Mouse (Mus musculus): Measurements from ENCODE around the gene Wipi2. TPM values are rescaled to one million over a fixed set of nuclear protein-coding genes. Genes with fewer than 3 reads are reported as not detected.
A peak's percentile ranks its signal among the peaks of the same experiment; 100 is the strongest.

Gene Wipi2
- polyA plus RNA-seq, 1 experiment, result 32.1 TPM

DNA sequence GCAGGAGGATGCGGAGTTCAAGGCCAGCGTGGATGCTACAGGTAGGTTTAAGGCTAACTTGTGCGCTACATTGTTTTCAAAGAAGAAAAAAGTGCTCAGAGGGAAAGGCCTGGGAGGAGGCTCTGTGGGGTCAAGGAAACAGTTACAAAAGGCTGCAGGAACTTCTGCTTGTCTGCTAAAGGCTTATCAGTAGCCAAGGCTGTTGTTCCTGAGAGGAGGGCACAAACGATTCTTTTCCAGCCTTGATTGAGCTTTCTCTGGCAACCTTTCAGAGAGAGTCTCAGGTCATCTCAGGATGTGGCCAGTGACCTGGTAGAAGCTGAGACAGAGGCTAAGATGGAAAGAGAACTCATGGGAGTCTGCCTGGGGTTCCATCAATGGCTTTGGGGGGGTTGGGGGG, 11.9 kb upstream of the Wipi2 start:
- 68% methylated on average over 4 of the region's 4 CpGs for WGBS
- no peak for DNase-seq (ENCODE audit: low read depth in 1 of 2, low spot score in 2 of 2)
- H3K27ac ChIP-seq (ENCODE audit: insufficient read depth, low read length), result no peak overlapping the region
- TF ChIP-seq POLR2A (IDR thresholded peaks at IDR 0.05; ENCODE audit: low read depth, low read length), result no peak
- TF ChIP-seq CTCF (IDR thresholded peaks at IDR 0.05; ENCODE audit: extremely low read depth, insufficient read depth, insufficient read length, insufficient replicate concordance), result no peak
- H3K4me1 ChIP-seq (ENCODE audit: control insufficient read depth, insufficient read depth, insufficient read length), result no peaks in the 10 kb centered on the region
- H3K36me3 ChIP-seq (ENCODE audit: control insufficient read depth, insufficient read depth, low read length), result no peaks in the 10 kb centered on the region
- H3K27me3 ChIP-seq (ENCODE audit: control insufficient read depth, insufficient read depth, low read length), result peaks cover 2% of the 10 kb centered on the region; the same call in 1 of the 2 replicates
- no peak overlapping the region for H3K4me3 ChIP-seq (ENCODE audit: extremely low read depth, insufficient read depth, insufficient read length)

DNA sequence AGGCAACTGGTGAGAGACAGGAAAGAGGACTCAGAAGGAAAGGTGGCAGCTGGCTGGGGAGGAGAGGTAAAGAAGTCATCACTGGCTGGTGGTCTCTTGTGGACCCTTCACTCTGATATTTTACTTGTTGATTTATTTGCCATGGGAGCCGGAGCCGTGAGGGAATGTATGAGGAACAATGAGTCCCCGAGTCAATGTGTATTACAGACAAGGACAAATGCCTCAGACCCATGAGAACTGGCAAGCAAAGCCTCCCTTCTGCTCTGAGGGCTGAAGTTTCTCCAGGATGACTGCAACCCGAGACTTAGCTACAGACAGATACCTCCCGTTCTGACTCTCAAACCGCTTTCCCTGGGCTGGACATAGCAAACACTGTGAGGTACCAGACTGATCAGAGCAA, 11.2 kb upstream of the Wipi2 start:
- WGBS, result 47% methylated on average over 6 of the region's 6 CpGs
- TF ChIP-seq CTCF (IDR thresholded peaks at IDR 0.05; ENCODE audit: extremely low read depth, insufficient read depth, insufficient read length, insufficient replicate concordance) (no peak), POLR2A (IDR thresholded peaks at IDR 0.05; ENCODE audit: low read depth, low read length) (no peak)
- no peaks in the 10 kb centered on the region for H3K36me3 ChIP-seq (ENCODE audit: control insufficient read depth, insufficient read depth, low read length)

DNA sequence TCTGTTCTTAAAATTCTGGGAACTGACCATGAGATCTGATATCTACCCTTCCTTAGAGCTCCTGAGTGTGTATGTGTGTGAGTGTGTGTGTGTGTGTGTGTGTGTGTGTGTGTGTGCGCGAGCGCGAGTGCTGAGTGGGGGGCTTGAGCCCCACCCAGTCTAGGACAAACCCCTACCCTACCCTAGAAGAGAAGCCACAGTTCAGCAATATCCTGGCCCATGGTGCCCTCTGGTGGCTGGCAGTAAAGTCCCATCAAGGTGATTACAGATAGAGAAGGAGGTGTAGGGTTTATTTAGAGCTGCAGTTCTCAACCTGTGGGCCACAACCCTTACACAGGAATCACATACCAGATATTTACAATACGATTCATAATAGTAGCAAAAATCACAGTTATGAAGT, 7.6 kb upstream of the Wipi2 start:
- TF ChIP-seq CTCF (IDR thresholded peaks at IDR 0.05; ENCODE audit: extremely low read depth, insufficient read depth, insufficient read length, insufficient replicate concordance) (peak; percentile 36; the same call in 1 of the 2 replicates), POLR2A (IDR thresholded peaks at IDR 0.05; ENCODE audit: low read depth, low read length) (no peak)

More for the DNA sequence above, 11.2 kb upstream of the Wipi2 start:
- no peak for DNase-seq (ENCODE audit: low read depth in 1 of 2, low spot score in 2 of 2)
- peaks cover 2% of the 10 kb centered on the region; the same call in 1 of the 2 replicates for H3K27me3 ChIP-seq (ENCODE audit: control insufficient read depth, insufficient read depth, low read length)
- no peak overlapping the region for H3K27ac ChIP-seq (ENCODE audit: insufficient read depth, low read length)
- no peak overlapping the region for H3K4me3 ChIP-seq (ENCODE audit: extremely low read depth, insufficient read depth, insufficient read length)
- no peaks in the 10 kb centered on the region for H3K4me1 ChIP-seq (ENCODE audit: control insufficient read depth, insufficient read depth, insufficient read length)

DNA sequence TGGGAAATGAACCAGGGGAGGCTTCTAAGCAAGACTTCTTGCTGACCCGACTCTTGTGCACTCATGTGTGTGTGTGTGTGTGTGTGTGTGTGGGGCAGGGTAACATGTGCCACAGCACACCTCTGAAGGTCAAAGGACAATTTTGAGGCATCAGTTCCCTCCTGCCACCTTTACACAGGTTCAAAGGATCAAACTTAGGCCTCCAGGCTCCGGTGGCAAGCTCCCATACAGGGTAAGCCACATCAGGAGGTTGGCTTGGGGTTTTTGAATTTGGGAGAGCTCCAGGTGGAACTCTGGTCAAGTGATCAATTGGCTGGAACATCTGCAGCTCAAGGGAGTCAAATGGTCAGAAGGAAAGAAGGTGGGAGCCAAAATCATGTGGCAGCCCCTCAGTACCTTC, 6.1 kb upstream of the Wipi2 start:
- no peaks in the 10 kb centered on the region for H3K36me3 ChIP-seq (ENCODE audit: control insufficient read depth, insufficient read depth, low read length)
- no peak overlapping the region for H3K27ac ChIP-seq (ENCODE audit: insufficient read depth, low read length)
- H3K4me1 ChIP-seq (ENCODE audit: control insufficient read depth, insufficient read depth, insufficient read length), result no peaks in the 10 kb centered on the region
- H3K4me3 ChIP-seq (ENCODE audit: extremely low read depth, insufficient read depth, insufficient read length), result no peak overlapping the region
- 62% methylated on average over 2 of the region's 2 CpGs for WGBS
- no peak for DNase-seq (ENCODE audit: low read depth in 1 of 2, low spot score in 2 of 2)
- no peak for TF ChIP-seq POLR2A (IDR thresholded peaks at IDR 0.05; ENCODE audit: low read depth, low read length)
- no peak for TF ChIP-seq CTCF (IDR thresholded peaks at IDR 0.05; ENCODE audit: extremely low read depth, insufficient read depth, insufficient read length, insufficient replicate concordance)
- H3K27me3 ChIP-seq (ENCODE audit: control insufficient read depth, insufficient read depth, low read length), result peaks cover 4% of the 10 kb centered on the region

More for the DNA sequence above, 7.6 kb upstream of the Wipi2 start:
- no peaks in the 10 kb centered on the region for H3K36me3 ChIP-seq (ENCODE audit: control insufficient read depth, insufficient read depth, low read length)
- 10% methylated on average over 5 of the region's 5 CpGs for WGBS
- H3K4me1 ChIP-seq (ENCODE audit: control insufficient read depth, insufficient read depth, insufficient read length), result no peaks in the 10 kb centered on the region
- peaks cover 2% of the 10 kb centered on the region; the same call in 1 of the 2 replicates for H3K27me3 ChIP-seq (ENCODE audit: control insufficient read depth, insufficient read depth, low read length)
- H3K27ac ChIP-seq (ENCODE audit: insufficient read depth, low read length), result no peak overlapping the region
- peak in 1 of 2 experiments; percentile 20 for DNase-seq (ENCODE audit: low read depth in 1 of 2, low spot score in 2 of 2)
- H3K4me3 ChIP-seq (ENCODE audit: extremely low read depth, insufficient read depth, insufficient read length), result no peak overlapping the region

DNA sequence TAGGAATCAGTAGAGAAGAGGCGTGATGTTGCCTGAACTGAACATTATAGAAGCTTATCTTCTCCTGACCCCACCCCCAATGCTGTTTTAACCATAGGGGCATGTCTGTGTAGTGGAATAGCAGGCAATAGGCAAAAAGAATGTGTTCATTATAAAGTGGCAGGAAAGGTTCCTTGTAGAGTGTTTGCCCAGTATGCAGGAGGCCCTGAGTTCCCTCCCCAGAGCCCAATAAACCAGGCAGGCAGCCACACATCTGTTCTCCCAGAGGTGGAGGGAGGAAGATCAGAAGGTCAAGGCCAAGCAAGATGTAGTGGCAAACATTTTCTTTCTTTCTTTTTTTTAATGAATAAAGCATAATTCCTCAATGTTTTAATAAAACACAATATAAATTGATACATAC, 5.4 kb upstream of the Wipi2 start:
- Histone ChIP-seq H3K27ac (ENCODE audit: insufficient read depth, low read length) (no peak overlapping the region), H3K4me3 (ENCODE audit: extremely low read depth, insufficient read depth, insufficient read length) (no peak overlapping the region), H3K27me3 (ENCODE audit: control insufficient read depth, insufficient read depth, low read length) (peaks cover 4% of the 10 kb centered on the region), H3K36me3 (ENCODE audit: control insufficient read depth, insufficient read depth, low read length) (no peaks in the 10 kb centered on the region), H3K4me1 (ENCODE audit: control insufficient read depth, insufficient read depth, insufficient read length) (no peaks in the 10 kb centered on the region)
- 74% methylated on average over 1 of the region's 1 CpGs for WGBS
- no peak for DNase-seq (ENCODE audit: low read depth in 1 of 2, low spot score in 2 of 2)
- TF ChIP-seq CTCF (IDR thresholded peaks at IDR 0.05; ENCODE audit: extremely low read depth, insufficient read depth, insufficient read length, insufficient replicate concordance) (no peak), POLR2A (IDR thresholded peaks at IDR 0.05; ENCODE audit: low read depth, low read length) (no peak)

DNA sequence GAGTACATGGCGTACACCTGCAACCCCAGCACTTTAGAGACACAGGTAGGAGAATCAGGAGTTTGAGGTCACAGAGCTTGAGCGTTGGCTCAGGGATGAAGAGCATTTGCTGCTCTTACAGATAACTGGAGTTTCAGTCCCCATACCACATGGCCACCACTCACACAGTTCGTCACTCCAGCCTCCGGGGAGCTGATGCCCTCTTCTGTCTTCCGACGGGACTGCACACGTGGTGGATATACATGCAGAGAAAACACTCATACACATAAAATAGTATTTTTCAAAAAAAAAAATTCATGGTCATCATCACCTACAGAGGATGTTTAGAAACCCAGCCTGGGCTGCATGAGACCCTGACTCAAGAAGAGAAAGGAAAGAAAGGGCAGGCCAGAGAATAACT, 4.4 kb upstream of the Wipi2 start:
- Histone ChIP-seq H3K36me3 (ENCODE audit: control insufficient read depth, insufficient read depth, low read length) (no peaks in the 10 kb centered on the region), H3K4me3 (ENCODE audit: extremely low read depth, insufficient read depth, insufficient read length) (no peak overlapping the region), H3K4me1 (ENCODE audit: control insufficient read depth, insufficient read depth, insufficient read length) (no peaks in the 10 kb centered on the region), H3K27me3 (ENCODE audit: control insufficient read depth, insufficient read depth, low read length) (peaks cover 3% of the 10 kb centered on the region), H3K27ac (ENCODE audit: insufficient read depth, low read length) (no peak overlapping the region)
- WGBS, result 91% methylated on average over 7 of the region's 7 CpGs
- no peak for DNase-seq (ENCODE audit: low read depth in 1 of 2, low spot score in 2 of 2)
- TF ChIP-seq CTCF (IDR thresholded peaks at IDR 0.05; ENCODE audit: extremely low read depth, insufficient read depth, insufficient read length, insufficient replicate concordance), result no peak
- no peak for TF ChIP-seq POLR2A (IDR thresholded peaks at IDR 0.05; ENCODE audit: low read depth, low read length)
